Mouse (Mus musculus) urinary bladder, postnatal 0 days (tissue): ENCODE measurements around the gene Gm498. TPM values are rescaled to one million over a fixed set of nuclear protein-coding genes. Genes with fewer than 3 reads are reported as not detected.

ENCODE experiments used
- microRNA-seq: library from miRNA; unstranded; fragments of <30 nt; microRNA quantifications from one replicate; pipeline ENCODE4, GENCODE M21; 2016
- polyA plus RNA-seq: library from polyadenylated mRNA; unstranded; fragments of >200 nt; fragmentation: Nextera tagmentation; extraction: Ambion mirVana; gene quantifications from 2 replicates; pipeline ENCODE4 v1.2.1, GENCODE M21; 2015

The Gm498 gene
- polyA plus RNA-seq, result not detected in 2 replicates

GRCm38 (mm10) chr7:143866538-143866937 is at the start of gene Gm498:
Gm498 (plus strand) TSS chr7:143866838.

GRCm38 (mm10) chr7:143822375-143823265 is 44.0 kb upstream of the Gm498 start, which contains the start of the genes Nadsyn1 and Dhcr7:
Nadsyn1 (minus strand) TSS chr7:143822849.
Dhcr7 (plus strand) TSS chr7:143823145.

Small RNA genes within 50 kb of the gene (microRNA-seq; reads per million reads assigned to microRNA genes)
- not detected for gene Mir6404

Other genes starting within 250 kb of the Gm498 start
- 0.89 and 1.3 TPM in 2 replicates for gene Tnfrsf26, start 238.1 kb upstream of the Gm498 start, polyA plus RNA-seq
- gene Tnfrsf22, start 217.2 kb upstream of the Gm498 start, polyA plus RNA-seq, result 10.9 and 14.1 TPM in 2 replicates
- 8.2 and 9.2 TPM in 2 replicates for gene Tnfrsf23, start 181.0 kb upstream of the Gm498 start, polyA plus RNA-seq
- 43.1 and 44.2 TPM in 2 replicates for gene Osbpl5, start 109.9 kb upstream of the Gm498 start, polyA plus RNA-seq
- gene Mrgprg, start 99.8 kb upstream of the Gm498 start, polyA plus RNA-seq, result not detected in 2 replicates
- gene Mrgpre, start 82.3 kb upstream of the Gm498 start, polyA plus RNA-seq, result 0.29 and 0.51 TPM in 2 replicates
- 4.1 and 4.5 TPM in 2 replicates for gene Nadsyn1, start 44.0 kb upstream of the Gm498 start, polyA plus RNA-seq
- gene Dhcr7, start 43.7 kb upstream of the Gm498 start, polyA plus RNA-seq, result 38.4 and 63.1 TPM in 2 replicates
- 3.0 and 3.2 TPM in 2 replicates for gene Shank2, start 135.1 kb downstream of the Gm498 start, polyA plus RNA-seq